Mouse (Mus musculus): ENCODE measurements at regions not wholly inside any gene's neighbourhood (a gene's known extent, or its start where the extent isn't known, plus 50 kb on each side); places are given as distances from the start of the nearest gene placed in this dataset.

GRCm38 (mm10) chr2:134716531-134716930 is 69.3 kb upstream of the Plcb1 start:
- TF ChIP-seq CTCF (IDR thresholded peaks at IDR 0.05; ENCODE audit: low read depth, low read length) (no peak), POLR2AphosphoS5 (IDR thresholded peaks at IDR 0.05; ENCODE audit: insufficient replicate concordance, low read depth, low read length) (no peak), TAL1 (conservative IDR thresholded peaks at IDR 0.05; ENCODE audit: low read depth, low read length) (no peak), GATA1 (IDR thresholded peaks at IDR 0.05; ENCODE audit: borderline replicate concordance, low read length) (no peak), GATA2 (IDR thresholded peaks at IDR 0.05; ENCODE audit: borderline replicate concordance, low read depth, low read length) (no peak)
